Mouse (Mus musculus) urinary bladder, postnatal 25 days (tissue): Measurements from ENCODE around the gene Il1rap.

Experiments
- DNase-seq: peaks from one replicate; pipeline ENCODE4 v3.0.0; 2022; ENCODE audit warnings: low spot score

Il1rap gene

GRCm38 (mm10) chr16:26612499-26613220 lies 31.2 kb downstream of the Il1rap start:
- no peak for DNase-seq

GRCm38 (mm10) chr16:26623141-26623540 lies 41.6 kb downstream of the Il1rap start:
- no peak for DNase-seq

- DNase-seq: no peak
Measured at GRCm38 (mm10) chr16:26626065-26626464, 44.6 kb downstream of the Il1rap start.

GRCm38 (mm10) chr16:26634800-26635199 lies 53.3 kb downstream of the Il1rap start:
- DNase-seq: no peak

GRCm38 (mm10) chr16:26643077-26643476 lies 61.6 kb downstream of the Il1rap start:
- no peak for DNase-seq

GRCm38 (mm10) chr16:26646066-26646465 lies 64.6 kb downstream of the Il1rap start:
- DNase-seq: no peak

- no peak for DNase-seq
Measured at GRCm38 (mm10) chr16:26647036-26647435, 65.5 kb downstream of the Il1rap start.

- no peak for DNase-seq
Measured at GRCm38 (mm10) chr16:26662722-26663436, 81.4 kb downstream of the Il1rap start.

- DNase-seq: no peak
Measured at GRCm38 (mm10) chr16:26666401-26666800, 84.9 kb downstream of the Il1rap start.

- no peak for DNase-seq
Measured at GRCm38 (mm10) chr16:26669081-26669480, 87.6 kb downstream of the Il1rap start.

- no peak for DNase-seq
Measured at GRCm38 (mm10) chr16:26680381-26680780, 98.9 kb downstream of the Il1rap start.

GRCm38 (mm10) chr16:26689771-26690170 lies 108.3 kb downstream of the Il1rap start:
- DNase-seq: no peak

- DNase-seq: no peak
Measured at GRCm38 (mm10) chr16:26691294-26691693, 109.8 kb downstream of the Il1rap start.

GRCm38 (mm10) chr16:26698076-26698475 lies 116.6 kb downstream of the Il1rap start:
- no peak for DNase-seq

- no peak for DNase-seq
Measured at GRCm38 (mm10) chr16:26700440-26701103, 119.1 kb downstream of the Il1rap start.

- DNase-seq: no peak
Measured at GRCm38 (mm10) chr16:26705658-26706371, 124.3 kb downstream of the Il1rap start.

- DNase-seq: no peak
Measured at GRCm38 (mm10) chr16:26706503-26706902, 125.0 kb downstream of the Il1rap start.

GRCm38 (mm10) chr16:26710922-26711321 lies 129.4 kb downstream of the Il1rap start:
- DNase-seq: no peak

GRCm38 (mm10) chr16:26713538-26714316 lies 132.2 kb downstream of the Il1rap start:
- no peak for DNase-seq

- DNase-seq: no peak
Measured at GRCm38 (mm10) chr16:26722464-26722863, 141.0 kb downstream of the Il1rap start.

GRCm38 (mm10) chr16:26723952-26724747 lies 142.6 kb downstream of the Il1rap start:
- DNase-seq: no peak
